Mouse (Mus musculus) CH12.LX (cell line): Measurements from ENCODE around the gene Fgfr3. TPM values are rescaled to one million over a fixed set of nuclear protein-coding genes. Genes with fewer than 3 reads are reported as not detected.

Experiments
- DNase-seq: peaks from one replicate; pipeline ENCODE4 v3.0.0-alpha.2; 2013; ENCODE audit errors: extremely low read depth
- H3K27ac ChIP-seq: 2 replicates; pipeline ENCODE4 v1.5.1; 2012; ENCODE audit warnings: low read depth, mild to moderate bottlenecking, control low read depth, moderate library complexity; ENCODE audit not compliant: insufficient read depth
- H3K27me3 ChIP-seq: replicated peaks from 2 replicates; pipeline ENCODE3; 2012; ENCODE audit warnings: inconsistent platforms
- H3K36me3 ChIP-seq, 2 experiments: replicated peaks in 1 of 2; 2 replicates each; pipeline versions ENCODE3 to v1.6.1; 2012; ENCODE audit warnings: inconsistent platforms in 1 of 2, low read length in 1 of 2, mild to moderate bottlenecking in 1 of 2, mixed read lengths in 1 of 2, moderate library complexity in 1 of 2; ENCODE audit not compliant: control insufficient read depth in 1 of 2, insufficient read depth in 1 of 2
- H3K4me1 ChIP-seq, 2 experiments: 2 replicates each; pipeline ENCODE4 v1.6.1; 2012; ENCODE audit warnings: inconsistent platforms in 1 of 2, moderate library complexity in 1 of 2; ENCODE audit not compliant: insufficient read depth in 2 of 2, control insufficient read depth in 1 of 2
- H3K4me2 ChIP-seq: 2 replicates; pipeline ENCODE4 v1.6.1; 2012; ENCODE audit warnings: low read depth, mild to moderate bottlenecking, control low read depth; ENCODE audit not compliant: poor library complexity, insufficient read depth, severe bottlenecking
- H3K4me3 ChIP-seq, 3 experiments: fragments of 150-350 bp in 1 of 3; sonication (generic) in 1 of 3; replicated peaks in 1 of 3; 2 replicates each; pipeline versions ENCODE3 to v1.5.1; 2011 to 2012; ENCODE audit warnings: low read depth in 2 of 3, low read length in 2 of 3, mild to moderate bottlenecking in 2 of 3, moderate library complexity in 2 of 3, control low read depth in 1 of 3, improper control_type of control experiment in 1 of 3, inconsistent platforms in 1 of 3, mixed read lengths in 1 of 3; ENCODE audit not compliant: poor library complexity in 1 of 3
- H3K79me2 ChIP-seq: replicated peaks from 2 replicates; pipeline ENCODE4 v1.6.1; 2012; ENCODE audit warnings: mild to moderate bottlenecking, moderate library complexity; ENCODE audit not compliant: control insufficient read depth, poor library complexity, insufficient read depth, severe bottlenecking; ENCODE audit errors: extremely low read depth
- H3K9ac ChIP-seq: 2 replicates; pipeline ENCODE4 v1.6.1; 2012; ENCODE audit warnings: low read depth, mild to moderate bottlenecking, control low read depth, moderate library complexity; ENCODE audit not compliant: insufficient read depth
- H3K9me3 ChIP-seq: replicated peaks from 2 replicates; pipeline ENCODE3; 2012; ENCODE audit warnings: low read length, inconsistent platforms, mixed read lengths
- BHLHE40 ChIP-seq: IDR thresholded peaks from 2 replicates; pipeline ENCODE4 v1.6.1; 2011; ENCODE audit warnings: mild to moderate bottlenecking, low read depth, low read length, improper control_type of control experiment
- E2F4 ChIP-seq: IDR thresholded peaks from 2 replicates; pipeline ENCODE4 v1.6.1; 2011; ENCODE audit warnings: low read depth, low read length, improper control_type of control experiment; ENCODE audit not compliant: insufficient replicate concordance
- EP300 ChIP-seq: IDR thresholded peaks from 2 replicates; pipeline ENCODE4 v1.6.1; 2011; ENCODE audit warnings: low read length, improper control_type of control experiment
- GABPA ChIP-seq: IDR thresholded peaks from 2 replicates; pipeline ENCODE4 v1.6.1; 2012; ENCODE audit warnings: low read depth, low read length, improper control_type of control experiment, inconsistent platforms; ENCODE audit not compliant: insufficient replicate concordance
- HCFC1 ChIP-seq: IDR thresholded peaks from 2 replicates; pipeline ENCODE4 v1.6.1; 2012; ENCODE audit warnings: low read depth, mild to moderate bottlenecking, inconsistent platforms, low read length, improper control_type of control experiment
- JUN ChIP-seq: IDR thresholded peaks from 2 replicates; pipeline ENCODE4 v1.6.1; 2011; ENCODE audit warnings: low read depth, mild to moderate bottlenecking, low read length, improper control_type of control experiment, moderate library complexity; ENCODE audit not compliant: insufficient read depth
- JUND ChIP-seq: conservative IDR thresholded peaks from 2 replicates; pipeline ENCODE4 v1.6.1; 2011; ENCODE audit warnings: low read depth, low read length, improper control_type of control experiment
- KAT2A ChIP-seq: IDR thresholded peaks from 2 replicates; pipeline ENCODE4 v1.6.1; 2012; ENCODE audit warnings: low read length, improper control_type of control experiment, inconsistent platforms; ENCODE audit not compliant: insufficient replicate concordance
- MAX ChIP-seq: IDR thresholded peaks from 2 replicates; pipeline ENCODE4 v1.6.1; 2011; ENCODE audit warnings: low read length, improper control_type of control experiment
- MAZ ChIP-seq: IDR thresholded peaks from 2 replicates; pipeline ENCODE4 v1.6.1; 2012; ENCODE audit warnings: low read depth, mild to moderate bottlenecking, inconsistent platforms, low read length, improper control_type of control experiment, moderate library complexity
- MXI1 ChIP-seq: IDR thresholded peaks from 2 replicates; pipeline ENCODE4 v1.6.1; 2011; ENCODE audit warnings: mild to moderate bottlenecking, low read depth, low read length, improper control_type of control experiment
- MYC ChIP-seq: IDR thresholded peaks from 2 replicates; pipeline ENCODE4 v1.6.1; 2011; ENCODE audit warnings: low read depth, mild to moderate bottlenecking, improper control_type of control experiment, low read length
- NRF1 ChIP-seq: IDR thresholded peaks from 2 replicates; pipeline ENCODE4 v1.6.1; 2014; ENCODE audit warnings: low read depth, mild to moderate bottlenecking, inconsistent platforms, low read length, improper control_type of control experiment, moderate library complexity
- POLR2AphosphoS2 ChIP-seq: IDR thresholded peaks from 2 replicates; pipeline ENCODE4 v1.6.1; 2011; ENCODE audit warnings: low read depth, low read length, improper control_type of control experiment
- RAD21 ChIP-seq: IDR thresholded peaks from 2 replicates; pipeline ENCODE4 v1.6.1; 2011; ENCODE audit warnings: low read depth, mild to moderate bottlenecking, low read length, improper control_type of control experiment, moderate library complexity
- TBP ChIP-seq: conservative IDR thresholded peaks from 2 replicates; pipeline ENCODE4 v1.6.1; 2011; ENCODE audit warnings: low read depth, low read length, improper control_type of control experiment
- TCF12 ChIP-seq: IDR thresholded peaks from 2 replicates; pipeline ENCODE4 v1.6.1; 2014; ENCODE audit warnings: low read depth, mild to moderate bottlenecking, inconsistent platforms, low read length, improper control_type of control experiment
- USF1 ChIP-seq: IDR thresholded peaks from 2 replicates; pipeline ENCODE4 v1.6.1; 2014; ENCODE audit warnings: low read depth, mild to moderate bottlenecking, inconsistent platforms, low read length, improper control_type of control experiment
- ZC3H11A ChIP-seq: IDR thresholded peaks from 2 replicates; pipeline ENCODE4 v1.6.1; 2012; ENCODE audit warnings: low read depth, mild to moderate bottlenecking, inconsistent platforms, low read length, improper control_type of control experiment
- ZMIZ1 ChIP-seq: IDR thresholded peaks from 2 replicates; pipeline ENCODE4 v1.6.1; 2012; ENCODE audit warnings: low read depth, mild to moderate bottlenecking, inconsistent platforms, low read length, improper control_type of control experiment
- ZNF384 ChIP-seq: IDR thresholded peaks from 2 replicates; pipeline ENCODE4 v1.6.1; 2012; ENCODE audit warnings: low read depth, low read length, improper control_type of control experiment, inconsistent platforms
- dilution Hi-C: fragments of 300-500 bp; cut with MboI; formaldehyde crosslinking; loops from 2 replicates; pipeline ENCODE4 v1.14.3; 2020; ENCODE audit warnings: low sequenced_read_pairs; ENCODE audit not compliant: extremely low pct_unique_long_range_greater_than_20kb, extremely low pct_ligation_motif_present
- in situ Hi-C: fragments of 300-500 bp; cut with MboI; formaldehyde crosslinking; loops from 3 replicates; pipeline ENCODE4 v1.14.3; 2019; ENCODE audit warnings: low sequenced_read_pairs, low pct_ligation_motif_present, low pct_unique_long_range_greater_than_20kb, mixed read lengths
- polyA plus RNA-seq: library from polyadenylated mRNA; unstranded; fragments of >175 nt; gene quantifications from 2 replicates; pipeline ENCODE4 v1.2.1, GENCODE M21; 2012; ENCODE audit warnings: low read depth; ENCODE audit not compliant: insufficient read length
- total RNA-seq, 2 experiments: library from RNA; depleted of rRNA; stranded (reverse); fragments of 300-350 nt in 1 of 2; fragments of >200 nt in 1 of 2; gene quantifications; 2 replicates each; pipeline ENCODE4 v1.2.3; 2012 to 2014

The Fgfr3 gene
- total and polyA plus RNA-seq, 3 experiments = 0.19 to 0.76 (median 0.23) TPM

GRCm38 (mm10) chr5:33687142-33687541 is 34.3 kb upstream of the Fgfr3 start:
- no peak overlapping the region for H3K9ac ChIP-seq
- no peaks in the 10 kb centered on the region for H3K36me3 ChIP-seq
- dilution Hi-C loops (no loop called here), in situ Hi-C loops (no loop called here)
- H3K27ac ChIP-seq = no peak overlapping the region
- H3K4me2 ChIP-seq = no peak overlapping the region
- peaks cover 0 to 18% of the 10 kb centered on the region in 2 experiments; a peak in 2 of 4 replicates for H3K4me1 ChIP-seq
- TF ChIP-seq KAT2A (no peak), JUN (no peak), ZC3H11A (no peak)
- H3K4me3 ChIP-seq = no peak overlapping the region
- no peaks in the 10 kb centered on the region for H3K79me2 ChIP-seq
- peaks cover 3% of the 10 kb centered on the region for H3K9me3 ChIP-seq
- no peak for DNase-seq
- H3K27me3 ChIP-seq = peaks cover 46% of the 10 kb centered on the region

- TF ChIP-seq TBP = no peak
- TF ChIP-seq GABPA = no peak
- no peak for TF ChIP-seq NRF1
- no peak for TF ChIP-seq JUND
- TF ChIP-seq POLR2AphosphoS2 = no peak
- no peak for TF ChIP-seq USF1
- no peak for TF ChIP-seq JUN
- no peak for TF ChIP-seq MAX
- no peak for TF ChIP-seq MXI1
- TF ChIP-seq RAD21 = no peak
- no peak for TF ChIP-seq MYC
- no peak for TF ChIP-seq BHLHE40
- no peak for TF ChIP-seq E2F4
- no peak for TF ChIP-seq EP300
- TF ChIP-seq TCF12 = no peak
- TF ChIP-seq ZMIZ1 = no peak
- no peak for TF ChIP-seq MAZ
- no peak for TF ChIP-seq HCFC1
- TF ChIP-seq ZNF384 = no peak
- no peak overlapping the region for H3K9ac ChIP-seq
- no peak overlapping the region for H3K27ac ChIP-seq
- no peaks in the 10 kb centered on the region for H3K79me2 ChIP-seq
- H3K4me1 ChIP-seq = peaks cover 0 to 6% of the 10 kb centered on the region in 2 experiments; a peak in 2 of 4 replicates
- H3K36me3 ChIP-seq = no peaks in the 10 kb centered on the region
- no peaks in the 10 kb centered on the region for H3K9me3 ChIP-seq
- no peak overlapping the region for H3K4me3 ChIP-seq
- peaks cover 52% of the 10 kb centered on the region for H3K27me3 ChIP-seq
- dilution Hi-C loops = no loop called here
- in situ Hi-C loops = no loop called here
- DNase-seq = no peak
- H3K4me2 ChIP-seq = no peak overlapping the region
Measured at GRCm38 (mm10) chr5:33688278-33689220, 32.9 kb upstream of the Fgfr3 start.
